Mouse (Mus musculus): ENCODE results near the gene Sec62. TPM values are rescaled to one million over a fixed set of nuclear protein-coding genes. Genes with fewer than 3 reads are reported as not detected.

The Sec62 gene
- polyA plus RNA-seq, 1 experiment from 2014 or later: 80.9 TPM

GRCm38 (mm10) chr3:30774677-30775076 lies 18.0 kb upstream of the Sec62 start:
- H3K9me3 ChIP-seq: no peaks in the 10 kb centered on the region
- ATAC-seq (ENCODE audit: low FRiP score): no peak
- H3K27me3 ChIP-seq: 0 out of 2 replicates have a peak, but pooled peaks cover 3% of the 10 kb centered on the region
- no peak overlapping the region for H3K27ac ChIP-seq
- no peaks in the 10 kb centered on the region for H3K4me1 ChIP-seq
- H3K36me3 ChIP-seq (replicated peaks): no peaks in the 10 kb centered on the region
- no peak overlapping the region for H3K4me3 ChIP-seq (replicated peaks)
- no peak overlapping the region for H3K9ac ChIP-seq
- no peak overlapping the region for H3K4me2 ChIP-seq
- WGBS: 95% methylated on average over 5 of the region's 5 CpGs

DNA sequence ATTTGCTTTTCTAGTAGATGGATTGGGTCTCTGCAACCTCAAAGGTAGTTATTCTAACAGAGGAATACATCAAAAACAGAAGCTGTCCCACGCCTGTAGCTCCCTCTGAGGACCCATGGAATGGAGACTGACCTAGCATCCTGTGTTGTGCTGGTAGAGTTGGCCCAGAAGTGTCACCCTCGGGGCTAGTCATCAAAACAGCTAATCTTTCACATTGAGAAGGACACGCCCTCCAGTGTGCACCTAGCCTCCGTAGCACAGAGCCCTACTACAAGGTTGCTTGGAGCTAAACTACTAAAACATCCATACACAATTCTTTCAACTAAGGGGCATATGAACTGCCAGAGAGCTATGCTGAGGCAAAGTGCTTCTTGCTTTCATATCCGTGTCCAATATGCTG lies 14.7 kb upstream of the Sec62 start:
- H3K4me2 ChIP-seq: no peak overlapping the region
- H3K27me3 ChIP-seq: 0 out of 2 replicates have a peak, but pooled peaks cover 3% of the 10 kb centered on the region
- H3K4me3 ChIP-seq (replicated peaks): no peak overlapping the region
- H3K4me1 ChIP-seq: no peaks in the 10 kb centered on the region
- WGBS: 74% methylated on average over 5 of the region's 5 CpGs
- no peak for ATAC-seq (ENCODE audit: low FRiP score)
- no peak overlapping the region for H3K9ac ChIP-seq
- H3K27ac ChIP-seq: no peak overlapping the region
- H3K9me3 ChIP-seq: no peaks in the 10 kb centered on the region
- H3K36me3 ChIP-seq (replicated peaks): no peaks in the 10 kb centered on the region

- H3K36me3 ChIP-seq (replicated peaks): no peaks in the 10 kb centered on the region
- no peaks in the 10 kb centered on the region for H3K27me3 ChIP-seq
- WGBS: 38% methylated on average over 5 of the region's 5 CpGs
- no peak overlapping the region for H3K4me3 ChIP-seq (replicated peaks)
- ATAC-seq (ENCODE audit: low FRiP score): no peak
- H3K4me2 ChIP-seq: no peak overlapping the region
- H3K27ac ChIP-seq: no peak overlapping the region
- no peak overlapping the region for H3K9ac ChIP-seq
- no peaks in the 10 kb centered on the region for H3K9me3 ChIP-seq
- H3K4me1 ChIP-seq: no peaks in the 10 kb centered on the region
These were observed 4.1 kb upstream of the Sec62 start for GRCm38 (mm10) chr3:30788531-30788930.

- Histone ChIP-seq H3K27ac (peak overlapping the region; percentile 94), H3K4me1 (peaks cover 6% of the 10 kb centered on the region), H3K4me3 (replicated peaks) (peak overlapping the region; percentile 98), H3K27me3 (no peaks in the 10 kb centered on the region), H3K9ac (peak overlapping the region; percentile 97), H3K36me3 (replicated peaks) (no peaks in the 10 kb centered on the region), H3K4me2 (peak overlapping the region; percentile 77), H3K9me3 (no peaks in the 10 kb centered on the region)
- ATAC-seq (ENCODE audit: low FRiP score): peak; percentile 86
- WGBS: under 1% methylated on average over 54 of the region's 75 CpGs
These were observed 937 bp downstream of the Sec62 start for GRCm38 (mm10) chr3:30793403-30794221.

GRCm38 (mm10) chr3:30802171-30802570 lies 9.5 kb downstream of the Sec62 start:
- no peak for ATAC-seq (ENCODE audit: low FRiP score)
- WGBS: 96% methylated on average over 3 of the region's 3 CpGs
- Histone ChIP-seq H3K4me3 (replicated peaks) (no peak overlapping the region), H3K9ac (no peak overlapping the region), H3K27me3 (no peaks in the 10 kb centered on the region), H3K4me1 (no peaks in the 10 kb centered on the region), H3K9me3 (no peaks in the 10 kb centered on the region), H3K27ac (no peak overlapping the region), H3K36me3 (replicated peaks) (peaks cover 36% of the 10 kb centered on the region), H3K4me2 (no peak overlapping the region)

DNA sequence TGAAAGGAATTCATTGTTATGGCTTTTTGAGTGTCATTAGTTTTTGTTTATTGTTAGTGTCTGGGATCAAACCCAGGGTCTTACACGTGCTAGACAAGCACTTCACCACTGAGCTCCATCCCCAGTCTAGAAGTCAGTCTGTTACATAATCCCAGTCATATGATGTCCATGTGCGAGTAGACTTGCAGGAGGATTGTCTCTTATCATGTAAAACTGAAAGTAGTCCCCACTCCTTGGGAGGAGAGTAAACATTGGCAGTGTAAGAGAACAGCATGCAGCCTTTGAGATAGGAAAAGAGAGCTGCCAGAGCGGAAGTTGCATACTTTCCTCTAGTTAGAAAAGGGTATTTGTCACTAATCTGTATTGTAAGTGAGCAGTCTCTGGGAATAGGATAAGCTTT lies 20.2 kb downstream of the Sec62 start:
- no peaks in the 10 kb centered on the region for H3K4me1 ChIP-seq
- H3K4me2 ChIP-seq: no peak overlapping the region
- H3K27ac ChIP-seq: no peak overlapping the region
- 70% methylated on average over 3 of the region's 3 CpGs for WGBS
- peaks cover 57% of the 10 kb centered on the region for H3K36me3 ChIP-seq (replicated peaks)
- no peaks in the 10 kb centered on the region for H3K9me3 ChIP-seq
- H3K9ac ChIP-seq: no peak overlapping the region
- H3K27me3 ChIP-seq: no peaks in the 10 kb centered on the region
- no peak for ATAC-seq (ENCODE audit: low FRiP score)
- H3K4me3 ChIP-seq (replicated peaks): no peak overlapping the region

- WGBS: 96% methylated on average over 16 of the region's 16 CpGs
These were observed 26.0 kb downstream of the Sec62 start for GRCm38 (mm10) chr3:30818630-30819125.

DNA sequence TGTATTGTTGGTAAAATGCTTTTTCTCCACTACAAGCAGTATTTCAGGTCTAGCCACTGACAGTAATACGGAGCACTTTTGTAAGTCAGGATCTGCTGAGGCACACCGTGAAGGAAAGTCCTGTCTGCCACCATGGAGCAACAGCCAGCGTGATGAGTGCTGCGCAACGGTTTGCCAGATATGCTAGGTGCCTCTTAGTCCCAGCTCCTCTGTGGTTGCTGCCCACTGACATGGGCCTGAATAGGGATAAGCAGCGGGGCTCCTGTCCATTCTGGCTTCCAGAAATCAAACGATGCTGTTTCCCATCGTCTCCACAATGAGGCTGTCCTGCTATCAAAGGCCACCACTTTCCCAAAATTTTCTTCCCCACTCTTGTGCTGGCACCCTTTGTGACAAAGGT lies 29.5 kb downstream of the Sec62 start:
- H3K27ac ChIP-seq: no peak overlapping the region
- no peak overlapping the region for H3K4me3 ChIP-seq (replicated peaks)
- H3K27me3 ChIP-seq: no peaks in the 10 kb centered on the region
- no peak overlapping the region for H3K9ac ChIP-seq
- ATAC-seq (ENCODE audit: low FRiP score): no peak
- WGBS: 91% methylated on average over 8 of the region's 8 CpGs
- no peaks in the 10 kb centered on the region for H3K9me3 ChIP-seq
- no peak overlapping the region for H3K4me2 ChIP-seq
- peaks cover 44% of the 10 kb centered on the region for H3K36me3 ChIP-seq (replicated peaks)
- no peaks in the 10 kb centered on the region for H3K4me1 ChIP-seq

More at GRCm38 (mm10) chr3:30818630-30819125, 26.0 kb downstream of the Sec62 start:
- Histone ChIP-seq H3K27ac (no peak overlapping the region), H3K4me3 (replicated peaks) (no peak overlapping the region), H3K36me3 (replicated peaks) (peaks cover 61% of the 10 kb centered on the region), H3K4me2 (no peak overlapping the region), H3K4me1 (no peaks in the 10 kb centered on the region), H3K27me3 (no peaks in the 10 kb centered on the region), H3K9me3 (no peaks in the 10 kb centered on the region), H3K9ac (no peak overlapping the region)
- ATAC-seq (ENCODE audit: low FRiP score): no peak

- no peaks in the 10 kb centered on the region for H3K9me3 ChIP-seq
- no peak overlapping the region for H3K9ac ChIP-seq
- H3K27ac ChIP-seq: no peak overlapping the region
- no peak overlapping the region for H3K4me3 ChIP-seq (replicated peaks)
- no peaks in the 10 kb centered on the region for H3K27me3 ChIP-seq
- ATAC-seq (ENCODE audit: low FRiP score): no peak
- 95% methylated on average over 5 of the region's 5 CpGs for WGBS
- H3K36me3 ChIP-seq (replicated peaks): peaks cover 11% of the 10 kb centered on the region
- no peak overlapping the region for H3K4me2 ChIP-seq
- no peaks in the 10 kb centered on the region for H3K4me1 ChIP-seq
These were observed 33.4 kb downstream of the Sec62 start for GRCm38 (mm10) chr3:30826069-30826468.

GRCm38 (mm10) chr3:30831848-30832606 lies 39.4 kb downstream of the Sec62 start:
- H3K4me1 ChIP-seq: no peaks in the 10 kb centered on the region

GRCm38 (mm10) chr3:30833254-30833653 lies 40.6 kb downstream of the Sec62 start:
- no peak for ATAC-seq (ENCODE audit: low FRiP score)
- Histone ChIP-seq H3K4me1 (no peaks in the 10 kb centered on the region), H3K36me3 (replicated peaks) (no peaks in the 10 kb centered on the region), H3K9me3 (no peaks in the 10 kb centered on the region), H3K27ac (no peak overlapping the region), H3K27me3 (no peaks in the 10 kb centered on the region), H3K9ac (no peak overlapping the region), H3K4me3 (replicated peaks) (no peak overlapping the region), H3K4me2 (no peak overlapping the region)
- WGBS: 88% methylated on average over 3 of the region's 3 CpGs

More at GRCm38 (mm10) chr3:30831848-30832606, 39.4 kb downstream of the Sec62 start:
- Histone ChIP-seq H3K9me3 (no peaks in the 10 kb centered on the region), H3K36me3 (replicated peaks) (no peaks in the 10 kb centered on the region), H3K27me3 (no peaks in the 10 kb centered on the region), H3K9ac (no peak overlapping the region), H3K4me3 (replicated peaks) (no peak overlapping the region), H3K27ac (no peak overlapping the region), H3K4me2 (no peak overlapping the region)
- no peak for ATAC-seq (ENCODE audit: low FRiP score)
- 80% methylated on average over 15 of the region's 15 CpGs for WGBS

GRCm38 (mm10) chr3:30845755-30846154 lies 53.1 kb downstream of the Sec62 start:
- 84% methylated on average over 2 of the region's 2 CpGs for WGBS
- no peak for ATAC-seq (ENCODE audit: low FRiP score)

More at GRCm38 (mm10) chr3:30845755-30846154, 53.1 kb downstream of the Sec62 start:
- no peak overlapping the region for H3K4me2 ChIP-seq
- no peaks in the 10 kb centered on the region for H3K27me3 ChIP-seq
- H3K27ac ChIP-seq: no peak overlapping the region
- H3K9me3 ChIP-seq: no peaks in the 10 kb centered on the region
- no peak overlapping the region for H3K9ac ChIP-seq
- H3K4me1 ChIP-seq: no peaks in the 10 kb centered on the region; the same call in 1 of the 2 replicates
- H3K4me3 ChIP-seq (replicated peaks): no peak overlapping the region
- H3K36me3 ChIP-seq (replicated peaks): no peaks in the 10 kb centered on the region
